Mouse (Mus musculus): ENCODE results near the gene Vegfb. TPM values are rescaled to one million over a fixed set of nuclear protein-coding genes. Genes with fewer than 3 reads are reported as not detected.

Gene Vegfb
- polyA plus RNA-seq, 1 experiment, result 29.6 TPM

GRCm38 (mm10) chr19:7012426-7012825, 25.0 kb upstream of the Vegfb start:
- H3K4me1 ChIP-seq (ENCODE audit: control insufficient read depth, insufficient read depth, low read length), result no peaks in the 10 kb centered on the region
- no peak overlapping the region for H3K27ac ChIP-seq (ENCODE audit: insufficient read depth, low read length)
- TF ChIP-seq CTCF (IDR thresholded peaks at IDR 0.05; ENCODE audit: borderline replicate concordance, insufficient read depth, low read length) (no peak), POLR2A (IDR thresholded peaks at IDR 0.05; ENCODE audit: low read depth, low read length) (no peak)
- H3K4me3 ChIP-seq (ENCODE audit: insufficient read depth, low read length), result no peak overlapping the region

- TF ChIP-seq POLR2A (IDR thresholded peaks at IDR 0.05; ENCODE audit: low read depth, low read length) (no peak), CTCF (IDR thresholded peaks at IDR 0.05; ENCODE audit: borderline replicate concordance, insufficient read depth, low read length) (no peak)
- Histone ChIP-seq H3K27ac (ENCODE audit: insufficient read depth, low read length) (no peak overlapping the region), H3K4me3 (ENCODE audit: insufficient read depth, low read length) (no peak overlapping the region), H3K4me1 (ENCODE audit: control insufficient read depth, insufficient read depth, low read length) (no peaks in the 10 kb centered on the region)
Observed at GRCm38 (mm10) chr19:7006892-7007593, 19.6 kb upstream of the Vegfb start.

- H3K4me1 ChIP-seq (ENCODE audit: control insufficient read depth, insufficient read depth, low read length), result no peaks in the 10 kb centered on the region
- TF ChIP-seq CTCF (IDR thresholded peaks at IDR 0.05; ENCODE audit: borderline replicate concordance, insufficient read depth, low read length) (no peak), POLR2A (IDR thresholded peaks at IDR 0.05; ENCODE audit: low read depth, low read length) (no peak)
- no peak overlapping the region for H3K27ac ChIP-seq (ENCODE audit: insufficient read depth, low read length)
- H3K4me3 ChIP-seq (ENCODE audit: insufficient read depth, low read length), result no peak overlapping the region
Observed at GRCm38 (mm10) chr19:6999360-7000063, 12.1 kb upstream of the Vegfb start.

GRCm38 (mm10) chr19:6997721-6998290, 10.4 kb upstream of the Vegfb start:
- no peak for TF ChIP-seq CTCF (IDR thresholded peaks at IDR 0.05; ENCODE audit: borderline replicate concordance, insufficient read depth, low read length)
- no peak for TF ChIP-seq POLR2A (IDR thresholded peaks at IDR 0.05; ENCODE audit: low read depth, low read length)
- H3K27ac ChIP-seq (ENCODE audit: insufficient read depth, low read length), result no peak overlapping the region
- H3K4me1 ChIP-seq (ENCODE audit: control insufficient read depth, insufficient read depth, low read length), result no peaks in the 10 kb centered on the region; the same call in 1 of the 2 replicates
- no peak overlapping the region for H3K4me3 ChIP-seq (ENCODE audit: insufficient read depth, low read length)

GRCm38 (mm10) chr19:6996006-6996405, 8.6 kb upstream of the Vegfb start, which contains the start of the genes Nudt22 and Trpt1:
TSS of gene Nudt22 (minus strand) at chr19:6996117.
TSS of gene Trpt1 (plus strand) at chr19:6996131.
- peak; percentile 76 for TF ChIP-seq POLR2A (IDR thresholded peaks at IDR 0.05; ENCODE audit: low read depth, low read length)
- no peak for TF ChIP-seq CTCF (IDR thresholded peaks at IDR 0.05; ENCODE audit: borderline replicate concordance, insufficient read depth, low read length)
- Histone ChIP-seq H3K4me3 (ENCODE audit: insufficient read depth, low read length) (peak within 1 kb of the TSS; percentile 62), H3K4me1 (ENCODE audit: control insufficient read depth, insufficient read depth, low read length) (no peaks in the 10 kb centered on the region; the same call in 1 of the 2 replicates), H3K27ac (ENCODE audit: insufficient read depth, low read length) (no peak within 1 kb of the TSS)

- Histone ChIP-seq H3K27ac (ENCODE audit: insufficient read depth, low read length) (no peak overlapping the region), H3K4me1 (ENCODE audit: control insufficient read depth, insufficient read depth, low read length) (no peaks in the 10 kb centered on the region; the same call in 1 of the 2 replicates)
- no peak for TF ChIP-seq POLR2A (IDR thresholded peaks at IDR 0.05; ENCODE audit: low read depth, low read length)
- no peak for TF ChIP-seq CTCF (IDR thresholded peaks at IDR 0.05; ENCODE audit: borderline replicate concordance, insufficient read depth, low read length)
Observed at GRCm38 (mm10) chr19:6995255-6995991, 8.0 kb upstream of the Vegfb start.

GRCm38 (mm10) chr19:6994489-6994888, 7.0 kb upstream of the Vegfb start:
- Histone ChIP-seq H3K4me1 (ENCODE audit: control insufficient read depth, insufficient read depth, low read length) (no peaks in the 10 kb centered on the region; the same call in 1 of the 2 replicates), H3K27ac (ENCODE audit: insufficient read depth, low read length) (no peak overlapping the region), H3K4me3 (ENCODE audit: insufficient read depth, low read length) (no peak overlapping the region)
- no peak for TF ChIP-seq CTCF (IDR thresholded peaks at IDR 0.05; ENCODE audit: borderline replicate concordance, insufficient read depth, low read length)
- no peak for TF ChIP-seq POLR2A (IDR thresholded peaks at IDR 0.05; ENCODE audit: low read depth, low read length)

More at GRCm38 (mm10) chr19:6995255-6995991, 8.0 kb upstream of the Vegfb start:
- peak overlapping the region; percentile 52 for H3K4me3 ChIP-seq (ENCODE audit: insufficient read depth, low read length)

- TF ChIP-seq CTCF (IDR thresholded peaks at IDR 0.05; ENCODE audit: borderline replicate concordance, insufficient read depth, low read length), result no peak
- TF ChIP-seq POLR2A (IDR thresholded peaks at IDR 0.05; ENCODE audit: low read depth, low read length), result no peak
- H3K4me1 ChIP-seq (ENCODE audit: control insufficient read depth, insufficient read depth, low read length), result no peaks in the 10 kb centered on the region; the same call in 1 of the 2 replicates
- peak overlapping the region; percentile 32; the same call in 1 of the 2 replicates for H3K27ac ChIP-seq (ENCODE audit: insufficient read depth, low read length)
- H3K4me3 ChIP-seq (ENCODE audit: insufficient read depth, low read length), result no peak overlapping the region
Observed at GRCm38 (mm10) chr19:6994002-6994401, 6.6 kb upstream of the Vegfb start.
